Mouse (Mus musculus) leukemia stem cell, adult 10-12 weeks (primary cell): ENCODE results near the gene Sgpp2. TPM values are rescaled to one million over a fixed set of nuclear protein-coding genes. Genes with fewer than 3 reads are reported as not detected.

Experiments
- polyA plus RNA-seq: library from polyadenylated mRNA; stranded (reverse); fragments of >175 nt; gene quantifications from 2 replicates; pipeline ENCODE4 v1.2.3, GENCODE M21; 2012; ENCODE audit warnings: low replicate concordance

Gene Sgpp2
- 0.06 and 0.11 TPM in 2 replicates for polyA plus RNA-seq

GRCm38 (mm10) chr1:78310021-78310752 is at the start of gene Sgpp2:
Gene Sgpp2 (plus strand): TSS chr1:78310345.

Other genes with a start within 250 kb of the Sgpp2 start
- not detected in 2 replicates for gene Pax3, start 113.2 kb upstream of the Sgpp2 start, polyA plus RNA-seq
- 2.1 and 10.1 TPM in 2 replicates for gene Farsb, start 178.6 kb downstream of the Sgpp2 start, polyA plus RNA-seq
- gene Mogat1, start 200.6 kb downstream of the Sgpp2 start, polyA plus RNA-seq = not detected in 2 replicates
- gene BC035947, start 201.8 kb downstream of the Sgpp2 start, polyA plus RNA-seq = 0.06 TPM in 1 of 2 replicates, not detected in the other